Mouse (Mus musculus) brain, embryonic 14.5 days (tissue): ENCODE data around the gene Gm45521. TPM values are rescaled to one million over a fixed set of nuclear protein-coding genes. Genes with fewer than 3 reads are reported as not detected.

Experiments used
- DNase-seq: peaks from one replicate; pipeline ENCODE4 v3.0.0-alpha.2; 2011; ENCODE audit warnings: low read depth
- CTCF ChIP-seq: fragments of 200-500 bp; IDR thresholded peaks from 2 replicates; pipeline ENCODE4 v1.5.1; 2012; ENCODE audit warnings: inconsistent platforms, mild to moderate bottlenecking, moderate library complexity, borderline replicate concordance; ENCODE audit not compliant: insufficient read depth, insufficient read length; ENCODE audit errors: extremely low read depth
- POLR2A ChIP-seq: fragments of 200-500 bp; IDR thresholded peaks from 2 replicates; pipeline ENCODE4 v1.6.1; 2012; ENCODE audit warnings: mild to moderate bottlenecking, inconsistent platforms, borderline replicate concordance; ENCODE audit not compliant: poor library complexity, insufficient read depth, insufficient read length, severe bottlenecking; ENCODE audit errors: extremely low read depth
- polyA plus RNA-seq: library from polyadenylated mRNA; depleted of rRNA; stranded (reverse); fragments of >200 nt; gene quantifications from 2 replicates; pipeline ENCODE4 v1.2.3, GENCODE M21; 2012

Gene Gm45521
- polyA plus RNA-seq, 1 experiment = 0.14 TPM

DNA sequence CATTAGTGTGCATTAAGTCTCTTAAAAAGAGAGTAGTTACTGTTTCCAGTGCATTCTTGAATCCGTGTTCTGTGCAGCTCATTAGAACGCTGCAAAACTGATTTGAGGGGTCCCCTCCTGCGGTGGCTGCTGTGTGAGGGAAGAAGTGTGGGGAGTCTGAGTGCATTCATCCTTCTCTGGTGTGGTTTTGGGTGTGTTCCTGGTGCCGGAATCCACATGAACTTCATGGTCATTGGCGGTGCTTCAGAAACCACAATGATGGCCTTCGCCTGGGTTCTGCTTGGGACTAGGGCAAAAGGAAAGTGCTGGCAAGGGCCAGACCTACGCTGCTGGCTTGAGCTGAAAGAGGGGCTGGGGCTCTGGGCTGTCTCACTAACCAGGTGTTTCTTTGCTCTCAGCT lies 22.9 kb upstream of the Gm45521 start:
- TF ChIP-seq POLR2A (no peak), CTCF (no peak)
- no peak for DNase-seq

DNA sequence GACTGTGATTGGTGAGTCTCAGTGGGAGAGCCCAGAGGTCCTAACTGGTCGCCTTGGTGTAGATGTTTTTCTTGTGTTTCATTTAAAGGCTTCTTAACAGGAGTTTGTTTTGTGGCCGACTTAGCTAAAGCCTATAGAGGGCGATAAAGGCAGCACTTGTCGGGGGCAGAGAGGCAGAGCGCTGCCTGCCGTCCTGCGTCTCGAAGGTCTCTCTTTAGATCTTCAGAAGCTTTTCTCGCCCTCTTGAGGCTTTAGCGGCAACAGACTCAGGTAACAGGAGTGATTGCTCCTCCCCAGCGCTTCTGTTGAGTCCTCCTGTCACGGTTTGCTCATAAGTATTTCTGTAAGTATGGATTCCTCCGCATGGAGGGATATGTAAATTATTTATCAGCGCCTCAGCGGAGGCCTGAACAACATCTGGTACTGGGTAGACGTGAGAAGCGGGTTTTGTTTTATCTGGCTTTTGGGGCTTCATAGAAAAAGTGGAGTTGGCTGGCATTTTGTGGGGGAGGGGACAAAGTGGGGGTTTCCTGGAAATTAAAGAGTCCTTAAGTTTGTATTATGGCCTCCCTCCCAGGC lies 19.9 kb upstream of the Gm45521 start:
- peak; percentile 58 for TF ChIP-seq CTCF
- no peak for TF ChIP-seq POLR2A
- peak; percentile 81 for DNase-seq

DNA sequence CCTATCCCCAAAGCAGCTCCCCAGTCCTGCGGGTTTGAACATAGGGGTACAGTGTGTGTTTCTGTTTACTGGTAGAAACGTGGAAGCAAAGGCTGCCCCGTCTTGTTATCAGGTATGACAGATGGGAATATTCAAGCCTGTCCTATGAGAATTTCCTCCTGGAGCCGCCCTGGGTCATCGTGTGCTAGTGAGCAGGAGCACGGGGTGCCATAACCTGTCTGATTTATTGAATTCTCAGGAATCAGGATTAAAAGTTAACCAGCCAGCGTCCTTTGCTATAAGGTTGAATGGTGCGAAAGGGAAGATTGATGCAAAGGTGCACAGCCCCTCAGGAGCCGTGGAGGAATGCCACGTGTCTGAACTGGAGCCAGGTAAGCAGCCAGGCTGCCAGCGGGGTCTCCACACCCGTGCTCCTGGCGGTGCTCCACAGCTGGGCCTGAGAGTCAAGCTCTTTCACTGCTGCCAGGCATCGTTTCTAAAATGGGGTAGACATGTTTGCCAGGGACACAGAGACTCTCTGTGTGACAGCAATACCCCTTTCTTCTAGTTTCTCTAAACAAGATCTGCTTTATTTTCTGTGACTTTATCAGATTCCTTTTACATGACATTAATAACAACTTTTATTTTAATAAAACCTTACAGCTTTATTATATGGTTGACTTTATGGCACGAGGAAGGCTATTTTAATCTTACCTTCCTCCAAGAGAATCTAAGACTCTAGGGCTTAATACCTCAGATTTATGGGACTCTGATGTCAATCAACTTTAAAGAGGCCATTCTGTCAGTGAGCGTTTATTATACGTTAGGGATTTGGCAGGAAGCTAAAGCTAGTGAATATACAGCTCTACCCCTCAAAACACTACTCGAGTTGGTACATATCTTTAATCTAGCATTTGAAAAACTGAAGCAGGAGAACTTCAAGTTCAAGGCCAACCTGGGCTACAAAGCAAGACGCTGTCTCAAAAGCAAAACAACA lies 18.0 kb upstream of the Gm45521 start:
- TF ChIP-seq CTCF = no peak
- no peak for TF ChIP-seq POLR2A
- DNase-seq = no peak

DNA sequence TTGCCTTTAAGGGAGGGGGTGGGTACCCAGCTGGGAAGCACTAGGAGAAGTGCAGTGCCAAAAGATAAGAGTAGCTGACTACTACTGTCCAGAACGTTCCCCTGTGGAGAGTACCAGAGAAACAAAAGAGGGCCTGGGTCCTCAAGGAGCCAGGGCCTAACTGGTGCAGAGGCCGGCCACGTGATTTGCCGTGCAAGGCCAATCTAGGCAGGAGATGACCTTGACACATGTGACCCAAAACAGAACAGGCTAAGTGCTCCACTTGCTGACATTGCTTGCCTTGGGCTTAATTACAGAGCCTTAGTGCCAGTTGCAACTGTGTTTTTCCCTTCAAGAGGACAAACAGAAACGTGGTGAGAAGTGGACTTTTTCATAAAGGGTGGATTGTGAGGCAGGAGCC lies 15.7 kb upstream of the Gm45521 start:
- TF ChIP-seq CTCF = no peak
- TF ChIP-seq POLR2A = no peak
- no peak for DNase-seq

DNA sequence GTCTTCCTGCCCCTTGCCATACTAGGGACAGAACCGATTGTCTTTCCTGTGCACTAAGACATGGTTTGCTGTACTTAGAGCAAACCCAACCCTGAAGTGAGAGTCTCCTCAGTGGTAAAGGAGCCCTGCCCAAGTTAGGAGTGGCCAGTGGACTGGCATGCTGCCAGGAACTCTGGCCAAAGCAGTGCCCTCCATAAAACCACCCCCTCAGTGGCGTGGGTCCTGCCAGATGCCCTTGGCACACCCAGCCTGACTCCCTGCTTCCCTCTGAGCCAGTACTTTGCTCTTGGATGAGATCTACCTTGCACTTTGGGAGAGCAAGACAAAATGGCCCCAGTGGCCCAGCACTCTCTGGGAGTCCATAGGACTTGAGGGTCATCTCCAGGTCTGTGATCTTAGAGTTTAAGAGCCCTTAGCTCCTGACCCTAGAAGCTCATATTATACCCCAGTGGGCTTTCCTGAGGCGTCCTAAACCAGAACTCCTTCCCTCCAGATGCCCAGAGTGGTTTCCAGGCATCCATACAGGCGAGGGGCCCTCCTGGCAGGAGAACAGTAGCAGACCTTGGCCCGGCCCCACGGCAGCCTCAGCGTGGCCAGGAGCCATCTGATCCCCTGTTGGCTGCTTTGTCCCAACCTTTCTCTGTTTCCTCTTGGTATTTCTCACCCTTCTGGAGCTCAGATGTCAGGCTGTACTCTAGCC lies 13.8 kb upstream of the Gm45521 start:
- DNase-seq = peak; percentile 65
- TF ChIP-seq CTCF (no peak), POLR2A (no peak)

DNA sequence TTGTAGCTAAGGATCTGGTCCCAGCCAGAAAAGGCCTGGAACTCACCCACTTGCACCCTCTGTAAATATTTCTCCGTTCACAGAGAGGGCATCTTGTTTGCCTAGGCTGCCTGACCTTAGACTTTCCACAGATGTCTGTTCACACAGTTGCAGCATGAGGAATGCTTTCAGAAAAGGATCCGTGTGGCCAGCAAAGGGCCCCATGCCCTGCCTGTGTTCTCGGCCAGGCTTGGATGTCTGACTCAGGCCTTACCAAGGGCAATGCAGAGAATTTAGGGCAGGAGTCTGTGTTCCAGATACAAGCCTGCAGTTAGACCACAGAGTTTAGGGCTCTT lies 13.3 kb upstream of the Gm45521 start:
- no peak for DNase-seq
- no peak for TF ChIP-seq POLR2A
- no peak for TF ChIP-seq CTCF

DNA sequence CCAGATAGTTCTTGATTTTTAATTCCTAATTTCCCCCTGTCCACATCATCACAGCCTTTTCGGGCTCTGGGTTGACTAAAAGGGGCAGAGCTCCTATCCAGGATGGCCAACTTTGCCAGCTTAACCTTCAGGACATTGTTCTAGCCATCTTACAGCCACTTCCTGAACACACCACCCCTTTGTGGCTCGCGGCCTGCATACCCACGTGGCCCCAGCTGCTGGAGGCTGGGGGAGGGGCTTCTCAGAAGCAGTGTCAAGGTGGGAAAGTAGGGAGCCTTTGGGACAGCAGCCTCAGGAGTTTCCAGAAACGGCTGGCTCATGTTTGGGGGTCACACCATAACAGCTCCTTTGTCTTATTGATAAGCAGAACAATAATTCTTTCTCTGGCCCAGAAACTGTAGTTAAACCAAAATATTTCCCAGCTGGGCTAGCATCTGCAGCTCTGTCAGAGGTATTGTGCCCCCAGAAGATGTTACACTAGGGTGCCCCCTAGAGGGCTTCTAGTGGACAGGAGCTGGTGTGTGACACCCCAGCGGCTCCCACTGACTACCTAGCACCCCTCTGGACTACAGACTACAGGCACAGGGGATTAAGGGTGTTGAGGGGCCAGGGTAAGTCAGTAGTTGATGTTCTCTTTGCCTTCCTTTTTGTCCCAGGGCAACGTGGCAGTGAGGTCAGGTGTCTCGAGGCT lies 12.6 kb upstream of the Gm45521 start:
- TF ChIP-seq CTCF = peak; percentile 8; the same call in 1 of the 2 replicates
- no peak for TF ChIP-seq POLR2A
- no peak for DNase-seq

DNA sequence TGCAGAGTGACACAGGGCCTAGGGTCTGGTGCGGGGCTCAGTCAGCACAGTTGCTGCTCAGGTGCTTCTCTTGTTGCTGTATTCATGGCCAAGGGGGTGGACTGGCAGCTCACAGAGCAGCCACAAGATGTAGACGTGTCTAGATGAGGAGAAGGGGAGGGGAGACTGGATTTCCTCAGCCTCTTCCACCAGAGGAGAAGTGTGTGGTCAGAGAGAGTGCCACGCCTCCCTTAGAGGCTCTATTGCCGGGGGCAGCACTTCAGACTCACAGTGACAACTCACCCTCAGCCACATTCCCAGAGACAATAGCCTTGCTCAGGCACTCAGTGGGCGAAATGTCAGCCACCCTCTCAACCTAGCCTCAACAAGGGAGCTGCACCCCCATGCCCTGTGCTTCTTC lies 11.8 kb upstream of the Gm45521 start:
- no peak for TF ChIP-seq CTCF
- no peak for TF ChIP-seq POLR2A
- no peak for DNase-seq

DNA sequence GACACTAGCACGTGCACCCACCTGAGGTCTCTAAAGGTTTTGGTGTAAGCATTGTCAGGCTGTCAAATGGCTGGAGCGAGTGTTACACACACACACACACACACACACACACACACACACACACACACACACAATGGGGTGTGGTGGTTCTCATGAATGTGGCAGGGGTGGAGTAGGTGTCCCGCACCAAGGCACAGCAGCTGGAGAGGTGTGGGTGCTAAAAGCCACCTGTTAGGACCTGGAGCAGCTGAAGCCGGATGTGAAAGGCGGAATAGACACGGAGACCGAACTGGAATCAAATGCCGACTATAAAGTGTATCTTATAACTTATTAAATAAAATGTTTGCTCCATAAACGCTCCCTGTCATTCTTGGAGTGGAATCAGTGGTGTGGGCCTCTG lies 5.9 kb upstream of the Gm45521 start:
- DNase-seq = no peak
- TF ChIP-seq CTCF (no peak), POLR2A (no peak)

DNA sequence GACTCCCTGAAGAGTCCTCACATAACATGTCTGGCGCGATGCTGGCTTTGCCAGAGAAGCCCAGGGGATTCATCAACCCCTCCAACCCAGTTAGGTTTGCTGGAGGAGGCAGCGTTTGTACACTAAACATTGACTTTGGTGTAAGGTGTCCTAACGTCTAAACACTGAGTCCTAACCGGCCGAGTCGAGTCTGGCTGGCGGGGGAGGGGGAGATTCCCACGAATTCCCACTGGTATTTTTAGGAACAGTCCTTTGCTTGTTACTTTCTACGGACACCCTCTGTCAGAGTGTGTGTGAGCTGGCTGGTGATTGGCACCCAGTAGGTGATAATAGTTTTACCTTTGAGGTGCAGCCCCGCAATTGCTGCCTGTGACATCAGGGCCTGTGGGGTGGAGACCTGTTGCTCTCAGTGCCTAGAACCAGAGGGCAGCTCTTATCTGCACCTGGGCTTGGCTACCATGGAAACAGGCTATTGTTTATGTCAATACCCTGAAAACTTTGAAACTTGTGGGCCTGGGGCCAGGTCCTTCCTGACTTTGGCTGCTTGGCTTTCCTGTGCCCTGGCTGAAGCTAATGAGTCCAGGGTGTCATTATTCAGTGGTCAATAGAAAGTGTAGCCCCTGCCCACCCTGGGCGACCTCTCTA lies 4.4 kb upstream of the Gm45521 start:
- TF ChIP-seq POLR2A (no peak), CTCF (no peak)
- no peak for DNase-seq
